Mouse (Mus musculus) kidney, postnatal 36 days (tissue): ENCODE results near the gene C1qtnf6.

Experiments used
- DNase-seq, 2 experiments: peaks; one replicate each; pipeline ENCODE4 v3.0.0; 2021 to 2022; ENCODE audit warnings: mixed read lengths in 2 of 2

C1qtnf6 gene

GRCm38 (mm10) chr15:78514393-78515146 lies 16.6 kb downstream of the C1qtnf6 start:
- DNase-seq, result peak; percentile 73 to 89

GRCm38 (mm10) chr15:78513019-78513418 lies 18.2 kb downstream of the C1qtnf6 start:
- DNase-seq, result no peak

- no peak for DNase-seq
Measured at GRCm38 (mm10) chr15:78511951-78512350, 19.3 kb downstream of the C1qtnf6 start.

- no peak for DNase-seq
Measured at GRCm38 (mm10) chr15:78510736-78511135, 20.5 kb downstream of the C1qtnf6 start.

GRCm38 (mm10) chr15:78510121-78510576 lies 21.1 kb downstream of the C1qtnf6 start:
- DNase-seq, result no peak

- DNase-seq, result no peak
Measured at GRCm38 (mm10) chr15:78509297-78509899, 21.8 kb downstream of the C1qtnf6 start.

GRCm38 (mm10) chr15:78508443-78508842 lies 22.8 kb downstream of the C1qtnf6 start:
- DNase-seq, result no peak

- DNase-seq, result no peak
Measured at GRCm38 (mm10) chr15:78505541-78505940, 25.7 kb downstream of the C1qtnf6 start.

GRCm38 (mm10) chr15:78504816-78505215 lies 26.4 kb downstream of the C1qtnf6 start:
- DNase-seq, result no peak

- no peak for DNase-seq
Measured at GRCm38 (mm10) chr15:78504013-78504412, 27.2 kb downstream of the C1qtnf6 start.

GRCm38 (mm10) chr15:78502437-78503132 lies 28.6 kb downstream of the C1qtnf6 start:
- no peak for DNase-seq

- DNase-seq, result no peak
Measured at GRCm38 (mm10) chr15:78494968-78495406, 36.2 kb downstream of the C1qtnf6 start, which contains the start of gene Il2rb. Gene Il2rb (minus strand): TSS chr15:78495271.

- DNase-seq, result no peak
Measured at GRCm38 (mm10) chr15:78493401-78494010, 37.7 kb downstream of the C1qtnf6 start.

GRCm38 (mm10) chr15:78491301-78491700 lies 39.9 kb downstream of the C1qtnf6 start:
- no peak for DNase-seq

GRCm38 (mm10) chr15:78489906-78490305 lies 41.3 kb downstream of the C1qtnf6 start:
- DNase-seq, result no peak

- DNase-seq, result no peak
Measured at GRCm38 (mm10) chr15:78489248-78489647, 42.0 kb downstream of the C1qtnf6 start.

- DNase-seq, result no peak
Measured at GRCm38 (mm10) chr15:78487066-78487465, 44.1 kb downstream of the C1qtnf6 start.

GRCm38 (mm10) chr15:78486564-78486963 lies 44.7 kb downstream of the C1qtnf6 start:
- no peak for DNase-seq

- DNase-seq, result no peak
Measured at GRCm38 (mm10) chr15:78483311-78483710, 47.9 kb downstream of the C1qtnf6 start.

GRCm38 (mm10) chr15:78482518-78482917 lies 48.7 kb downstream of the C1qtnf6 start:
- DNase-seq, result no peak

GRCm38 (mm10) chr15:78481448-78482000 lies 49.7 kb downstream of the C1qtnf6 start:
- peak in 1 of 2 experiments; percentile 10 for DNase-seq

- DNase-seq, result no peak
Measured at GRCm38 (mm10) chr15:78480991-78481390, 50.2 kb downstream of the C1qtnf6 start.

- no peak for DNase-seq
Measured at GRCm38 (mm10) chr15:78480111-78480510, 51.1 kb downstream of the C1qtnf6 start.
